Mouse (Mus musculus) monocyte, adult 5-6 weeks (primary cell): ENCODE data around the gene Nup160. TPM values are rescaled to one million over a fixed set of nuclear protein-coding genes. Genes with fewer than 3 reads are reported as not detected.

Experiments
- total RNA-seq: library from RNA; stranded (forward); fragments of 200-1000, 200-491, 200-594 nt; gene quantifications from 3 replicates; pipeline ENCODE4 v1.2.3, GENCODE M21; 2017

Gene Nup160
- total RNA-seq, 1 experiment from 2014 or later: 36.5 TPM

Other genes with a start within 250 kb of the Nup160 start
- 224 to 262 TPM (median 261 TPM) in 3 replicates for gene Ptprj, start 96.6 kb upstream of the Nup160 start, total RNA-seq
- 190 to 295 TPM (median 209 TPM) in 3 replicates for gene Fnbp4, start 68.2 kb downstream of the Nup160 start, total RNA-seq
- gene Agbl2, start 105.5 kb downstream of the Nup160 start, total RNA-seq: 0.38 TPM in 1 of 3 replicates, not detected in the others
- 117 to 151 TPM (median 134 TPM) in 3 replicates for gene Mtch2, start 169.9 kb downstream of the Nup160 start, total RNA-seq
- gene C1qtnf4, start 208.6 kb downstream of the Nup160 start, total RNA-seq: not detected in 3 replicates
- gene Kbtbd4, start 227.5 kb downstream of the Nup160 start, total RNA-seq: 8.5 to 26.3 TPM (median 9.7 TPM) in 3 replicates
- 58.5 to 72.9 TPM (median 61.1 TPM) in 3 replicates for gene Ndufs3, start 227.6 kb downstream of the Nup160 start, total RNA-seq